Mouse (Mus musculus) left cerebral cortex, postnatal 36 days (tissue): ENCODE data around the gene 2810006K23Rik. TPM values are rescaled to one million over a fixed set of nuclear protein-coding genes. Genes with fewer than 3 reads are reported as not detected.
"Not testable (repeated sequence)": the region's sequence is repeated elsewhere in the genome, so short reads cannot be mapped to it uniquely, and the experiment has no call there.

ENCODE experiments used
- DNase-seq, 2 experiments: peaks; one replicate each; pipeline ENCODE4 v3.0.0; 2021 to 2022; ENCODE audit warnings: low spot score in 2 of 2, mixed read lengths in 1 of 2
- intact Hi-C: fragments of 180-260 bp; cut with DNase I; formaldehyde crosslinking; loops from one replicate; pipeline ENCODE4 v1.15.1; 2025
- total RNA-seq, 2 experiments: library from RNA; stranded (reverse); gene quantifications; 2 replicates each; pipeline ENCODE4 v1.2.3; 2021

2810006K23Rik gene
- total RNA-seq, 2 experiments from 2014 or later = 14.4 to 15.4 TPM

- intact Hi-C loops = no loop called here
- DNase-seq = no peak
Observed at GRCm38 (mm10) chr5:124338791-124339190, 10.9 kb downstream of the 2810006K23Rik start.

- DNase-seq, intact Hi-C loops: not testable (repeated sequence)
Observed at GRCm38 (mm10) chr5:124341753-124342339, 14.0 kb downstream of the 2810006K23Rik start.

GRCm38 (mm10) chr5:124342897-124343296, 15.0 kb downstream of the 2810006K23Rik start:
- DNase-seq = peak in 1 of 2 experiments; percentile 14

GRCm38 (mm10) chr5:124349196-124349595, 21.3 kb downstream of the 2810006K23Rik start:
- DNase-seq = peak in 1 of 2 experiments; percentile 22
- intact Hi-C loops = no loop called here

More at GRCm38 (mm10) chr5:124342897-124343296, 15.0 kb downstream of the 2810006K23Rik start:
- intact Hi-C loops = no loop called here

GRCm38 (mm10) chr5:124350350-124350749, 22.5 kb downstream of the 2810006K23Rik start:
- no peak for DNase-seq
- intact Hi-C loops = no loop called here

- intact Hi-C loops = no loop called here
- DNase-seq = peak; percentile 72 to 76
Observed at GRCm38 (mm10) chr5:124351111-124351560, 23.2 kb downstream of the 2810006K23Rik start.

GRCm38 (mm10) chr5:124351604-124352003, 23.7 kb downstream of the 2810006K23Rik start:
- intact Hi-C loops = loop anchor here (1.0 kb wide), 1 partner anchor 24 kb away; the partner anchor contains the start of gene Mphosph9

GRCm38 (mm10) chr5:124352141-124352920, 24.4 kb downstream of the 2810006K23Rik start:
- intact Hi-C loops = loop anchor here (1.0 kb wide), 1 partner anchor 25 kb away; the partner anchor contains the start of gene Mphosph9

More at GRCm38 (mm10) chr5:124351604-124352003, 23.7 kb downstream of the 2810006K23Rik start:
- no peak for DNase-seq

GRCm38 (mm10) chr5:124353011-124353725, 25.3 kb downstream of the 2810006K23Rik start:
- DNase-seq = no peak
- intact Hi-C loops = no loop called here

More at GRCm38 (mm10) chr5:124352141-124352920, 24.4 kb downstream of the 2810006K23Rik start:
- DNase-seq = peak; percentile 73 to 76

GRCm38 (mm10) chr5:124353726-124354547, 26.0 kb downstream of the 2810006K23Rik start:
- DNase-seq = peak in 1 of 2 experiments; percentile 65
- intact Hi-C loops = no loop called here

GRCm38 (mm10) chr5:124354574-124355424, 26.9 kb downstream of the 2810006K23Rik start:
- intact Hi-C loops = no loop called here
- DNase-seq = peak; percentile 52 to 71

- intact Hi-C loops = no loop called here
- DNase-seq = no peak
Observed at GRCm38 (mm10) chr5:124355425-124355959, 27.6 kb downstream of the 2810006K23Rik start.

GRCm38 (mm10) chr5:124356695-124357094, 28.8 kb downstream of the 2810006K23Rik start:
- DNase-seq = no peak
- intact Hi-C loops = no loop called here

- intact Hi-C loops = no loop called here
Observed at GRCm38 (mm10) chr5:124359641-124360040, 31.8 kb downstream of the 2810006K23Rik start.

GRCm38 (mm10) chr5:124362982-124363381, 35.1 kb downstream of the 2810006K23Rik start, which contains the start of gene Cdk2ap1:
Gene Cdk2ap1, minus strand, starts transcription at chr5:124363082.
- intact Hi-C loops, DNase-seq: not testable (repeated sequence)

More at GRCm38 (mm10) chr5:124359641-124360040, 31.8 kb downstream of the 2810006K23Rik start:
- no peak for DNase-seq

GRCm38 (mm10) chr5:124364173-124364918, 36.5 kb downstream of the 2810006K23Rik start:
- intact Hi-C loops = no loop called here
- DNase-seq = no peak

- DNase-seq = no peak
- intact Hi-C loops = no loop called here
Observed at GRCm38 (mm10) chr5:124365754-124366153, 37.9 kb downstream of the 2810006K23Rik start.
